Mouse (Mus musculus): ENCODE measurements around the gene Clic3.

GRCm38 (mm10) chr2:25498622-25499478, 42.2 kb downstream of the Clic3 start:
- no peak for TF ChIP-seq POLR2A (IDR thresholded peaks at IDR 0.05; ENCODE audit: borderline replicate concordance, insufficient read depth, low read length)
- no peak for TF ChIP-seq CTCF (IDR thresholded peaks at IDR 0.05; ENCODE audit: borderline replicate concordance, insufficient read depth, low read depth, low read length)

Data from cerebellum, adult 2 months (tissue).